Comparison of ENCODE assay signal across 19 mouse cellular contexts in genomic region chr1:71982423-71983262, GRCm38 (mm10).
DNase-seq lines count a peak whose midpoint lies in the region; ATAC-seq and TF ChIP-seq lines count a peak whose summit lies in the region.
"Had no signal": no experiment of that assay in that cellular context is flagged by ENCODE, and none has a peak within 500 bp of the region (broad histone marks: within the 10 kb centered on the region; RNA-seq: fewer than 3 reads in every experiment).

No protein-coding gene starts in this region.

- no peaks in the 10 kb centered on the region for H3K36me3 ChIP-seq in lung, embryonic 15.5 days
- no peaks in the 10 kb centered on the region for H3K36me3 ChIP-seq in intestine, embryonic 15.5 days
- H3K36me3 ChIP-seq in stomach, embryonic 14.5 days (ENCODE audit: control insufficient read depth, insufficient read depth, low read length) = no peaks in the 10 kb centered on the region
- H3K36me3 ChIP-seq in forebrain, embryonic 10.5 days (replicated peaks) = no peaks in the 10 kb centered on the region
- H3K36me3 ChIP-seq: embryonic facial prominence, embryonic 10.5 days; heart, embryonic 10.5 days; heart, embryonic 15.5 days; hindbrain, embryonic 13.5 days had no signal

- intact Hi-C loops in left cerebral cortex, postnatal 25 days (cut with DNase I) = no loop called here

- H3K4me2 ChIP-seq in lung, embryonic 15.5 days = no peak overlapping the region
- H3K4me2 ChIP-seq in intestine, embryonic 15.5 days (replicated peaks) = no peak overlapping the region
- no peak overlapping the region for H3K4me2 ChIP-seq in stomach, embryonic 14.5 days (replicated peaks; ENCODE audit: low read depth, low read length)
- H3K4me2 ChIP-seq: heart, embryonic 15.5 days; hindbrain, embryonic 13.5 days had no signal

- no peak for DNase-seq in lung, adult 2 months
- no peak for DNase-seq in forebrain, embryonic 10.5 days (ENCODE audit: extremely low spot score, low spot score)
- DNase-seq in left cerebral cortex, postnatal 25 days (ENCODE audit: low spot score in 2 of 2) = no peak
- DNase-seq: adrenal gland, adult 8-10 months; adrenal gland, postnatal 36 days; cerebellum, adult 2 months; cerebellum, postnatal 10 days; gastrocnemius, adult 2 months; gastrocnemius, postnatal 36 days; heart, adult 18-20 months; heart, postnatal 14 days had no signal

- H3K27me3 ChIP-seq in lung, embryonic 15.5 days = no peaks in the 10 kb centered on the region
- H3K27me3 ChIP-seq in intestine, embryonic 15.5 days (replicated peaks) = no peaks in the 10 kb centered on the region
- H3K27me3 ChIP-seq in stomach, embryonic 14.5 days (ENCODE audit: control insufficient read depth, insufficient read depth, low read length) = no peaks in the 10 kb centered on the region
- H3K27me3 ChIP-seq in forebrain, embryonic 10.5 days (ENCODE audit: poor library complexity, severe bottlenecking) = no peaks in the 10 kb centered on the region
- H3K27me3 ChIP-seq: heart, embryonic 15.5 days; hindbrain, embryonic 13.5 days had no signal

- H3K4me1 ChIP-seq in lung, embryonic 15.5 days = 0 out of 2 replicates have a peak, but pooled peaks cover 6% of the 10 kb centered on the region
- no peaks in the 10 kb centered on the region for H3K4me1 ChIP-seq in lung, adult 2 months (ENCODE audit: control insufficient read depth, insufficient read depth, low read length)
- H3K4me1 ChIP-seq in intestine, embryonic 15.5 days (replicated peaks) = no peaks in the 10 kb centered on the region
- H3K4me1 ChIP-seq in stomach, embryonic 14.5 days (ENCODE audit: control insufficient read depth, insufficient read depth, low read length) = 0 out of 2 replicates have a peak, but pooled peaks cover 5% of the 10 kb centered on the region
- H3K4me1 ChIP-seq in forebrain, embryonic 10.5 days = no peaks in the 10 kb centered on the region
- H3K4me1 ChIP-seq: heart, embryonic 10.5 days; heart, embryonic 15.5 days; hindbrain, embryonic 13.5 days had no signal

- no peak for TF ChIP-seq POLR2A in lung, adult 2 months (IDR thresholded peaks at IDR 0.05; ENCODE audit: borderline replicate concordance, extremely low read depth, low read depth, low read length)

- WGBS in lung, embryonic 15.5 days = 40% methylated on average over 5 of the region's 5 CpGs
- 63% methylated on average over 5 of the region's 5 CpGs for WGBS in lung, adult 2 months
- WGBS in intestine, embryonic 15.5 days = 54% methylated on average over 5 of the region's 5 CpGs
- WGBS in stomach, embryonic 14.5 days = 33% methylated on average over 5 of the region's 5 CpGs
- 83% methylated on average over 5 of the region's 5 CpGs for WGBS in forebrain, embryonic 10.5 days

- H3K27ac ChIP-seq in lung, embryonic 15.5 days = peak overlapping the region; percentile 67; the same call in 1 of the 2 replicates
- 0 out of 2 replicates have a peak overlapping the region, but pooled peaks have one; percentile 14 for H3K27ac ChIP-seq in intestine, embryonic 15.5 days
- H3K27ac ChIP-seq in stomach, embryonic 14.5 days (ENCODE audit: low read length) = peak overlapping the region; percentile 78
- H3K27ac ChIP-seq in forebrain, embryonic 10.5 days = no peak overlapping the region
- H3K27ac ChIP-seq: embryonic facial prominence, embryonic 10.5 days; gastrocnemius, adult 2 months; heart, embryonic 10.5 days; heart, embryonic 15.5 days; hindbrain, embryonic 13.5 days had no signal

- no peak overlapping the region for H3K9ac ChIP-seq in lung, embryonic 15.5 days
- H3K9ac ChIP-seq in intestine, embryonic 15.5 days = no peak overlapping the region
- no peak overlapping the region for H3K9ac ChIP-seq in stomach, embryonic 14.5 days (replicated peaks; ENCODE audit: low read depth, low read length)
- H3K9ac ChIP-seq: heart, embryonic 15.5 days; hindbrain, embryonic 13.5 days had no signal

- peak; percentile 74; the same call in 1 of the 2 replicates for ATAC-seq in lung, embryonic 15.5 days (ENCODE audit: borderline replicate concordance, extremely low read depth, low FRiP score, low TSS enrichment)
- ATAC-seq in intestine, embryonic 15.5 days = peak; percentile 20
- ATAC-seq in stomach, embryonic 14.5 days (ENCODE audit: insufficient number of reproducible peaks, insufficient read depth, low FRiP score, low read depth) = no peak
- ATAC-seq: forebrain, embryonic 14.5 days had no signal

- H3K9me3 ChIP-seq in lung, embryonic 15.5 days = no peaks in the 10 kb centered on the region
- no peaks in the 10 kb centered on the region for H3K9me3 ChIP-seq in intestine, embryonic 15.5 days
- H3K9me3 ChIP-seq in stomach, embryonic 14.5 days (ENCODE audit: control insufficient read depth, low read depth, low read length) = no peaks in the 10 kb centered on the region
- H3K9me3 ChIP-seq in forebrain, embryonic 10.5 days = no peaks in the 10 kb centered on the region
- H3K9me3 ChIP-seq: embryonic facial prominence, embryonic 10.5 days; heart, embryonic 10.5 days; heart, embryonic 15.5 days; hindbrain, embryonic 13.5 days had no signal

- no peak overlapping the region for H3K4me3 ChIP-seq in lung, embryonic 15.5 days
- no peak overlapping the region for H3K4me3 ChIP-seq in lung, adult 2 months (replicated peaks; ENCODE audit: extremely low read depth, low read depth, low read length)
- H3K4me3 ChIP-seq in intestine, embryonic 15.5 days (replicated peaks) = no peak overlapping the region
- H3K4me3 ChIP-seq in stomach, embryonic 14.5 days (ENCODE audit: low read depth, low read length) = no peak overlapping the region
- H3K4me3 ChIP-seq in forebrain, embryonic 10.5 days = no peak overlapping the region
- H3K4me3 ChIP-seq: embryonic facial prominence, embryonic 10.5 days; gastrocnemius, adult 2 months; heart, embryonic 10.5 days; heart, embryonic 15.5 days; hindbrain, embryonic 13.5 days had no signal

- TF ChIP-seq CTCF in lung, adult 2 months (IDR thresholded peaks at IDR 0.05; ENCODE audit: insufficient read depth, low read length) = no peak
